Mouse (Mus musculus) layer of hippocampus, postnatal 10 days (tissue): ENCODE measurements around the gene Hunk. TPM values are rescaled to one million over a fixed set of nuclear protein-coding genes. Genes with fewer than 3 reads are reported as not detected.

Source experiments
- DNase-seq, 2 experiments: peaks; one replicate each; pipeline ENCODE4 v3.0.0; 2021; ENCODE audit warnings: low spot score in 2 of 2
- long read RNA-seq: library from polyadenylated mRNA; stranded (forward); transcript quantifications from one replicate; pipeline ENCODE4 v2.0.0, GENCODE M21; 2023
- total RNA-seq, 2 experiments: library from RNA; stranded (reverse); gene quantifications; 2 replicates each; pipeline ENCODE4 v1.2.3; 2021

Hunk gene
- total RNA-seq: 10 to 100 TPM; 28.9 to 32.6 TPM
- long read RNA-seq, full-length matches to known transcripts: 9 of 22 reads
- long read RNA-seq, partial matches to known transcripts: 0 of 22 reads
- long read RNA-seq, other reads (novel, unspliced or antisense): 13 of 22 reads

DNA sequence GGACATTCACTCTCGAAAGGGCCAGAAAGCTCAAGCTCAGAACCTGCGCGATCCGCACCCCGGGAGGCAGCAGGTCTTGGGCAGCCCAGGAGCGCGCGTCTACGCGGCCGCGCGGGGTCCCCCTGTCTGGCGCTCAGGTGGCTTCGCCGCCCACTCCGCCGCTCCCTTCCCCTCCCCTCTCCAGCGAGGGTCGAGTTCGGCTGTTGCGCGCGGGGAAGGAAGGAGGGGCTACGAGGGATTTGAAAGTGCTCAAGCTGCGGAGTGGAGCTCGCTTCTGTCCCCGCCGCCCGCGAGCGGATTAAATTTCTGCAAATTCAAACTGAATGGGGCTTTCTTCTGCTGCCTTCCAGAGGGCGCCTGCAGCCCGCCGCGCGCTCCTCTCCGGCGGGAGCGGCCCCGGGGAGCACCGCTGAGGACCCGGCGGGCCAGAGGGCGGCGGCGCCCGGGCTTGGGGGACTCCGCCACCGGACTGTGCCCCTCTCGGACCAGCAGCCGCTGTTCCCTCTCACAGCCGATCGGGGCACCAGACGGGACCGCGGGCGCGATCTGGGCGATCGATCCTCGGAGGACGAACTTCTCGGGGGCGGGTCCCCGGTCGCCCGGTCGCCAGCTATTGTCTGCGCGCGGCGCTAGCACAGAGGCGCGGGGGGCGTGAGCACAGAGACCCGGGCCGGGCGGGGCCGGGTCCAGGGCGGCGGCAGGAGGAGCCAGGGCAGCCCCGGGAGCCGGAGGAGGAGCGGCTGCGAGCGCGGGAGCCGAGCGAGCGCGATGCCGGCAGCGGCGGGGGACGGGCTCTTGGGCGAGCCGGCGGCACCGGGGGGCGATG lies at the start of gene Hunk:
Gene Hunk, plus strand, starts transcription at position 326 of the 826 bp plus-strand sequence.
- DNase-seq: peak; percentile 75 to 82

DNA sequence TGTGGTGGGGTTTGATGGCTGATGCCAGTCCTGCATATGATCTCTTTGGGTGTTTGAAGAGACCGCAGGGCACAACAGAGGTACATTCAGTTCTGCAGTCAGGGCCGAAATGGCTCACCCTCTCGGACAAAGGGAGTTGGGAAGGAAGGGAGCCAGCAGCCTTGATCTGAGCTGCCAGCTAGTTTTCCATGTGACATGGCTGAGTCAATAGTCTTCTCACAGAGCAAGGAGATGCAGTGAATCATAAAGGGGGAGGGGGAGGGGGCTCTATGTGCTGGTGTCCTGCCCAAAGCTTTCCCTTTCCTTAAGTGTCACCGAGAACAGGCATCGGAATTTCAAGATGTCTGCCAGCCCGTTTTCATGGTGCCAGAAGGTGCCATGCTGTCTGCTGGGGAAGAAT lies 46.8 kb upstream of the Hunk start:
- DNase-seq: no peak

DNA sequence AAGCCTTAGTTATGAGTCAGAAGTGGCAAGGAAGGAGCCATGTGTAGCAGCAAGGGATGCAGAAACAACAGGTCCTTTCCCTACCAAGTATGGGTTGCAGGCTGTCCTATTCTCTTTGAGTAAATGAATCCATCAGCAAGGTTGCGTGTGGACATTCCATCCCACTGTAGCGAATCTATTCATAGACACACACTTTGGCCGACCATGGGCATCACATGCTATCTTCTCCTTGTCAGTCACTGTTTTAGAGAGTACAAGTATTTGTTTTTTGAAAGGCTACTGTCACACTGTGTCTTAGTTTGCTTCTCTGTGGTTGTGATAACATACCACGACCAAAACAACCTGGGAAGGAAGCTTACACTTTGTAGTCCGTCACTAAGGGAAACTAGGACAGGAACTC lies 44.7 kb upstream of the Hunk start:
- DNase-seq: no peak

DNA sequence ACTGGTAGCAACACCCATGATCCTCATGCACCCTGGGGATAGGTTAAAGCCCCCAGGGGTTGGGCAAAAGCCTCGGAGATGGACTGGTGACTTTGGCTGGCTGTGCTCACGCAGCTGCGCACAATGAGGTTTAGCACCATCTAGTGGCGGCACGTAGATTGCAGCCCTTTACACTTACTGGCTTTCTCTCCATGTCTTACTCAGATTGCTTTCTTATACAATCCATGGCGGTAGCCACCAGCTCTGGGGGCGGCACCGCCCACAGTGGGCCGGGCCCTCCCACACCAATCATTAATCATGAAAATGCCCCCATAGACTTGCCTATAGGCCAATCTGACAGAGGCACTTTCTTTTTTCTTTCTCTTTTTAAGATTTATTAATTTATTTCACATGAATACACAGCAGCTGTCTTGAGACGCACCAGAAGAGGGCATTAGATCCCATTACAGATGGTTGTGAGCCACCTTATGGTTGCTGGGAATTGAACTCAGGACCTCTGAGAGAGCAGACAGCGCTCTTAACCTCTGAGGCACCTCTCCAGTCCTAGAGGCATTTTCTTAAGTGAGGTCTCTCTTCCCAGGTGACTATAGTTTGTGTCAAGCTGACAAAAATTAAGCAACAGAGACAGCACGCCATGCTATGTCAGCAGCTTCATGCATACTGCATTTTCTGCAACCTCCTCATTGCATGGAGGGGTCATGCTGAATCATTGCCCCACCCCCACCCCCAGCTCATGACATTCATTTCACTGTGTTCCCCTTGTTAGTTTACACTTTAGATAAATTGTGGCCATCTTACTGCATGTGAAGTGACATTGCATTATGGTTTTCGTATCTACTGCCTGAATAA lies 35.9 kb upstream of the Hunk start:
- DNase-seq: peak; percentile 69 to 75

DNA sequence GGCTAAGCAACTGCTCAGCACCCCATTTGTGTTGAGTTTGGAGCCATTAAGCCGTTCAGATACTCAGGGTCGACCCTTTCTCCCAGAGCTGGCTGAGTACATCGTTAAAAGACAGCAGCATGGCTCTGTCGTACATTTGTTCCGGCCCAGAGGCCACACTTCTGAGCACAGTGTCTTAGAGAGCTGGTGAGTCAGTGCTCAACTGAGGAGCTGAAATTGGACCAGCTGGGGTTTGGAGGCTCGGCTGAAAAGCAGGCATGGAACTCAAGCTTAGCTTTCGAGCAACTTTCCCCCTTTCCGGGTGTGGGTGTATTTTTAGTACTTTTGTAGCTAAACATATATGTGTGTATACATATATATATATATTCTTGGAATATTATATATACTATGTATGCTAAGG lies 34.1 kb upstream of the Hunk start:
- DNase-seq: no peak

DNA sequence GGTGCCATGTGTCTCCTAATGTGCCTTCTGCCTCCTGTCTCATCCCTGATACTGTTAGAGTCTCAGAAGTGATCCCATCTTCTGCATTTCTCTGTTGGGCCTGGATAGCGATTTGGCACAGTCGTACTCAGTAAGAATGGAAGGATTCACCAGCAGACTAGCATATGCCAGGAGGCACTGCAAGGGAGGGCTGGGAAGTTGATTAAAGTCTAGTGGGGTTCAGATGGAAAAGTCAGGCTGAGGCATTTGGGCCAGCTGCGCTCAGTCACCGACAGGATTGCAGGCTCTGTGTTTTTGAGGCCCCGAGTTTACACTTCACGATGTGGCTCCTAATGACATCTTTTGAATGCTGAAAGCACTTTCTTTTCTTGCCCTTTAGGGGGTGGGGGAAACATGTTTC lies 33.1 kb upstream of the Hunk start:
- DNase-seq: peak; percentile 30 to 47

DNA sequence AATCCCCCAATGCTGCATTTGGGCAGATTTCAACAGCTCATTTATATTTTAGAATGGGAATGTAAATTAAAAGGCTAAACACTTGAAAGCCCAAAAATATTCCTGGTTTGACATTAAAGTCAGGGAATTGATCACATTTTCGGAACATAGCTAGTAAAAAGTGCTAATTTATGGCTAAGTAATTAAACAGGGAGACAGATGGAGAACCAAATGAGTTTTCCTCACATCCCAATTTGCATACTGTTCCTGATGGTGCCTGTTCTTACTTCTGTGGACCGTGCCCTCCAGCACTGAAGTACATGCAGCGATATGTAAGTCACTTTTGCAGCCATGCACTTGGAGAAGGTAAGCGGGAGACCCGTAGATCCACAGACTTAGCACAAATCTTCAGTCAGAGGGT lies 32.7 kb upstream of the Hunk start:
- DNase-seq: peak; percentile 31 to 42

DNA sequence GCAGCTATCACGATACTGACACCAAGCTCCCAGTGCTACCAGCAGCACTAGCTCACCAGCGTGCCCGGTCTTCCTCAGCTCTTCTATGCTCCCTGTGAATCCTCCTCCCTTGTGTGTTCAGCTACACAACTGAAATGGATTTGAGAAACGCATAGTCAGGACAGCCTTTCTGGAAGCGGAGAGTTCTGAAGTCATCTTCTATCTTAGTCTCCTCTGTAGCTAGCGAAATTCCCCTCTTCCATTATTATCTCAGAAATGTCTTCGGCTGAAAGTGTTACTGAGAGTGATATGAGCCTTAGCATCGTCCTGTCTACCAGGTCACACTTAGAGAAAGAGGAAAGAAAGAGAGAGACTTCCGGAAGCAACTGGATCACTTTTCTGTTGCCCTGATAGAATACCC lies 26.5 kb upstream of the Hunk start:
- DNase-seq: no peak

DNA sequence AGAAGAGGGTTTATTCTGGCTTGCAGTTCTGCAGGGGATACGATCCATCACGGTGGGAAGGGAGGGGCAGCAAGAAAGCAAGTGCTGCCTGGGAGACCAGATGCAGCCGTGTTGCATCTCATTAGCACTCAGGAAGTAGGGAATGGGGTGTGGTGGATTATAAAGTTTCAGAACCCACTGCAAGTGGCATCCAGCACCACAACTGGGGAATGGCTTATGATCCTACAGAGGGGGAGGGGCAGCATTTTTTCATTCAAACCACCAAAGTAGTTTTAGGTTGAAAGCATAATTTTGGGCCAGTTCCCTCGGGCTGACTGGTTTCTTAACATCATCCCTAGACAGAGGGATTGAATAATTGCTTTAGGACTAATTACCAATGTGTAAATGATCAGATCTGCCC lies 26.1 kb upstream of the Hunk start:
- DNase-seq: no peak

DNA sequence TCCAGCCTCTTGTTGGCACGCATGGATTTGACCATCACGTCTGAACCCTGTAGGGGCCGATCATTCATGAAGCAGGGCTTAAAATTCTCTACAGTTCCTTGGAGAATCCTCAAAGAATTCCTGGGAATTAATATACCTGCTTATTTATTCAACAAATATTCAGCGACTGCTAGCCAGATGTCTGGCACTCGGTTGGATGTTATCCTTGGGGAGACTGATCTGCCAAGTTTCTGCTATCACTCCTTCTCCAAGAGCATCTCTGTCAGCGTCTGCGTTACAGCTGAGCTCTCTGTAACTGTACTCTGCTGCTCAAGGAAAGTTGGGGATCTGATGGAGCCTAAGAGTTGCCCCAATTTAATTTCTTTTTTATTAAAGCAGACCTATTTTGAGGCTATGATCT lies 25.5 kb upstream of the Hunk start:
- DNase-seq: no peak

DNA sequence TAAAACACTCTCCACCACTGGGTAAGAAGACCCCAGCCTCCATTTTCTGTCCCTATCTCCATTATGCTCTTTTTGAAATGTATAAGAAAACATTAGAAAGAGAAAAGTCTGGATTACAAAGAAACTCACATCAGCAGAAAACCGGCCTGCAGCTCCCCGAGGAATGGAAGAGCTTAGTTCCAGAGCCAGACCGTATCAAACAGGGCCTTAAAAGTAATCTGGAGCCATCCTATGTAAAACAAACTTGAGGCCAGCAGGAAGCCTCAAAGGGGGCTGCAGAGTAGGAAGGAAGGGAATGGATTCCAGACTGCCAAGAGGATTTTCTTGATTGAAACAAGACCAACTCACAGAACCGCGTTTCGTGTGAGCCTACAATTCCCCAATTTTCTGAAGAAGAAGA lies 22.9 kb upstream of the Hunk start:
- DNase-seq: no peak

DNA sequence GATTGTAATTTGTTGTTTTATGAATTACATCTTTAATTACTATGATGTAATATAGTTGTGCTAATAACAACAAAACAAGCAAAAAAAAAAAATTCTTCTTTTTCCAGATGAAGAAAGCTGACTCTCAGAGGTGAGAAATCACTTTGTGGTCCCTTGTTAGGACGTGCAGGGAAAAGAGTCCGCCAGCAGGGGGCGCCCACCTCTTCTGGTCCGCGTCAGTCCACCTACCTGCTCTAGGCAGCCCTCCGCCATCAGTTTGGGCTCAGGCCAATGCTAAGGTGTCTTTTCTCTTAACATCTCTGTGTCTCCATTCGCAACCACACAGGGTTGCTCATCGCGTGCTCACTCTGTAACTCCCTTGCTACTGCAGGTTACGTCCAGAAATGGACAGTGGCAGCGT lies 5.9 kb upstream of the Hunk start:
- peak; percentile 76 to 85 for DNase-seq

DNA sequence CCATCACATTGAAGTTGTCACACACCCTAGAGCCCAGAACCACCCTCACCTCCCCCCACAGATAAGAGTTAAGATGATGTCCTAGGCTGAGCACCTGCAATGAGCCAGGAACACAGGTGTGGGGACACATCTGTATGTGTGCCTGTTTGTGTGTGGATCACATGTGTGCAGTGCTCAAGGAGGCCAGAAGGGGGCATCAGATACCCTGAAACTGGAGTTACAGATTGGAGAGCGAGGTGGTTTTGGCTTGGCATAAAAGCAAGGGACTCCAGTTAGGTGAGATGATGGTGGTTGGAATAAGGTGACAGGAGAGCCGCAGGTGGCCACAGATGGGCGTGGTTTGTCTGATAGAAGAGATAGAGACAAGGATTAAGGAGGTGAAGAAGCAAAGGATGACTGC lies 4.2 kb upstream of the Hunk start:
- DNase-seq: peak; percentile 33 to 50

DNA sequence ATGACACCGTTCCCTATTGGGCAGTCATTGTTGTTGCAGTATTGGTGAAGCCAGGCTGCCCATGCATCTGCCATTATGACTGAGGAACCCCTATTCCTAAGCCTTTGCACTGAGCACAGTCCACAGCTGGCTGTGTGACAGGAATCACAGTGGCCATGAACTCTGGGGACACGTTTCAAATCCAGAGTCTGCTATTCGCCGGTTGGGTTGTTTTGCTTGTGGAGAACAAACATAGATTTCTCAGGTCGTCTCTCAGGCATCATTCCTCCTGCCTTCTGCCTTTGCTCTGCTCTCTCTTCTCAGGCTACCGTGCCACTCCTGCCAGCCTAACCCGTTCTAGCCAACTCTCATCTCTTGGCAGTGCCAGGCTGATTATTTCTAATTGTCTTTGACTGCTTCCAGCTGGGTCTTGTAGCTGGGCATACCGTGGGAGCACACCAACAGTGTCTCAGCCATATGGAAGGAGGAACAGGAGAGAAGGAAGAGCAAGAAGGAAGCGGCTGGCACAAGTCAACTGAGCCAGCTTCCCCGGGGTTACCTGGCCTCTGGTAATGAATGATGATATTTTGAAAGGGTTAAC lies 3.0 kb upstream of the Hunk start:
- no peak for DNase-seq

DNA sequence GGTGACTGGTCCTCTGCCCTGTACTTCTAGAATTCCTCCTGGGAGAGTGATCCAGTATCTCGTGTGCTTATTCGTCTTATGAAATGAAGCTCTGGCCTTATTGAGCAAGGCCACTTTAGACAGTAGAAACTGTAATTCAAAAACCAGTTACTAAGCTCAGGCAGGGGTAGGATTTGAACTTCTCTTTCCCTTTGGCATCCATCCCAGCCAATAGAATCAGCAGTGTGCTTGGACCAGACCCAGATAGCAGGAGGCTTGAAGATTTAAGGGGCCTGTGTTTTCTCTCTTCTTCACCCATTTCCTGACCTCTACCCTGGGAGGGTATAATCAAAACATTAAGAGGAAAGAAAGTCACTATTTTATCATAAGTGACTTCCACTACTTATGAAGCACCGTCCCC lies 1.8 kb upstream of the Hunk start:
- DNase-seq: no peak

DNA sequence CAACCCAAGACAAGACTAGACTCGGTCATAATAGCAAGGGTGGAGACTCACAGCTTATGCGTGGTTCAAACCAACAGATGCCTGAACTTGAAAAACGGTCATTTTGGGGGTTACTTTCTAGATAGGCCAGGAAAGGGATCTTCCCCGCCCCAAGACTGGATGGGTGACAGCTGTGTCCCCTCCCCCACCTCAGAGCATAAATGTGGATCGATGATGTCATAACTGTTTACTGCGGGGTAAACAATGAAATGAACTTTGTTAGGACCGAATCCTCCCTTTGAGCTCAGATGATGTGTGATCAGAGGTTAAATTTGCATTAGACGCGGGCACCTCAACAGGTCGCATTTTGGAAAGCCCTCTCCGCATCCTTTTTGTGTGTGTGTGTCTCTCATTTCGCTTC lies 967 bp upstream of the Hunk start:
- peak in 1 of 2 experiments; percentile 52 for DNase-seq

DNA sequence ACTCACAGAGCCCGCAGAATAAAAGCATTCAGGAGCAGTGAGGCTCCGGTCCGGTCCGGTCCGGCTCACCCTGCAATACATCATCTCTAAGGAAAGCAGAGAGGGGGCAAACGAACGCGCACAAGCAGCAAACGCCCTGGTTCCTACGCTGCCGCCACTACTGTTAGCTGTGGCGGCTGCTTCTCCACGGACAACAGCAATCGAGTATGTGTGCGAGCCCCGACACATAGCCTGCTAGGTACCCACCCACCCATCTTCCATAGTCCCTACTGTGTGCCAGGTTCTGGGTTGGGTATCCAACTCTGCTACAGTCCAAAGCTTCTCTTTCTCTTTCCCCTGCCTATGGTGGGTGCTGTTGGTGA lies 506 bp upstream of the Hunk start:
- DNase-seq: no peak

DNA sequence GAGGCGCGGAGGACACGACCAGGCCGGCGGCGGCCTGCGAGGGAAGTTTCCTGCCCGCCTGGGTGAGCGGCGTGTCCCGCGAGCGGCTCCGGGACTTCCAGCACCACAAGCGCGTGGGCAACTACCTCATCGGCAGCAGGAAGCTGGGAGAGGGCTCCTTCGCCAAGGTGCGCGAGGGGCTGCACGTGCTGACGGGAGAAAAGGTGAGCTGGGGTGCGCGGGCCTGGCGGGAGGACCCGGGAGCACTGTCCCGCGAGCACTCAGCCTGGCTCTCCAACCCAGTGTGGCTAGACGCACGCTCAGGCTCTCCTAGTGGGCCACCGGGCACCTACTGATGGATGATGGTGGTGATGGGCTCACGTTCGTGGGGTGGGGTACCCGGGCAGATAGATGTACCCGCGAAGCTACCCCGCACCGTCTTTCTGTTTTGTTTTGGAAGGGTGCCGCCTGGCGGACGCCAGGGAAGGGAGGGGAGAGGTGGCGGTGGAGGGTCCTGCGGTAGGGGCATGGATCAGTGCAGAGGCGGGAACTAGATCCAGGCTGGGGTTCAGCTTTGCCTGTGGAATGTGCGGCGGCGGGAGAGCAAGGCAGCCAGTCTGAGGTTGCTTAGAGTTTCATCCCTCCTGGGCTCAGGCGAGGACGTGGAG lies 824 bp downstream of the Hunk start:
- DNase-seq: peak; percentile 69 to 76

DNA sequence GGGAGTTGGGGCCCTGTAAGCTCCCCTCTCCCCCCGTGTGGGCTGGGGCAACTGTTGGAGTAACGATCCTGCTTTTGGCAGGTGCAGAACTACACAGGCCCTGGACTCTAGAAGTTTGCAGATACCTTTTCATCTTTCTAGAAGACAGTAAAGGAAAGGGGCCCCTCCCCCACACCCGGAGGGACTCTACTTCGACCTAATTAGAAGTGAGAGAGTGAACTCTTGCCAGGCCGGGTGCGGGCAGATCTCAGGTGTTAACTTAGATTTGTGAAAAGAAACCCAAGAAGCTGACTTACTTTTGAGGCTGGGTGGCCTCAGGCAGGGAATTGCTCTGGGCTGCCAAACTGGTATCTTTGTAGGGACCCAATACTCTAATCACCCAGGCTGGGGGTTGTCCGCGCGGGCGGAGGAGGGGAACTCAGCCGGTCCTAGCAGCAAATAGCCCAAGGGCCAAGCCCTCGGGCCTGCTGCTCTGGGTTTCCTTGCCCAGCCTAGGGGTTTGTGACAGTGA lies 1.4 kb downstream of the Hunk start:
- DNase-seq: peak in 1 of 2 experiments; percentile 50

DNA sequence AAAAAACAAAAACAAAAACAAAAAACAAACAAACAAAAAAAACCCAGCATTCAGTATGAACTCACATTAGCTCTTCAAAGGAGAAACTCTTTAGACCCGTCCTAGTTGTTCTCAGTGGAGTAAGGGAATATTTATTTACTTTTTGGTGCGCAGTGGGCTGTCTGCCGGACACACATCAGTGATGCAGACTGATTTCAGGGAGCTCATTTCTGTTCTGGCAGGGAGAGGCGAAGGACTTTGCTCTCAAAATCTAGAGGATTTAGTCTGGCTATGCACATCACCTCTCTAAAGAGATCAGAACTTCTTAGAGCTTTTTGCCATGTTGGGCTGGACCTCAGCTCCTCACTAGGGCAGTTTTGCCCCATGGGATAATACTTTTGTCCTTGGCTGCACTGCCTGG lies 2.1 kb downstream of the Hunk start:
- no peak for DNase-seq

DNA sequence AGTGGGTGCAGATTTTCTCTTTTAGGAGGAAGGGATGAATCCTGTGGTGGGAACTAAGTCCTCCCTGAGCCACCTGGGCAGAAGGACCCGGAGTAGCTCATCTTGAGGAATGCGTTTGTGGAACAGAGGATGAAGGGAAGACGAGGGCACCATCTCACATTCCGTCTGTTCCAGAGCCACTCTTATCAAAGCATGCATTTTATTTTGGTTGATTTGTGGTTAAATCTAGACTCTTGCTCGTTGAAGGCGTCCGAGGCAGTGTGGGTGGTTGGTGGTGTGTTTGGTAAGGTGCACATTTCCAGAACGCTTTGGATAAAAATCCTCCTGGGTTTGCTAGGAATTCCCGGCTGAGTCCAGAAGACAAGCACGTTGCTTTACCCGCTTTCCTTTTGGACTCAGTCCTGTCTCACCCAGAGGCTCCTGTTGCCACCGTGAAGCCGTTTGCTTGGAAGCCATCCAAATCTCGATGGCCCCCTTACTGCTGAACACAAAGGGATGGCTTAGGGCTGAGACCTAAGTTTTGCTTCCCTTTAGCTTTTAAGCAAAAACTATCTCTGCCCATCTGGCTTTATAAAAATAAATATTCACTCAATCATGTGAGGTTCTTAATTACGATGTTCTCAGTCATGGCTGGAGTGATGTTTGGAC lies 3.4 kb downstream of the Hunk start:
- no peak for DNase-seq
